Mouse (Mus musculus) MEL (cell line): ENCODE results near the gene Map3k6. TPM values are rescaled to one million over a fixed set of nuclear protein-coding genes. Genes with fewer than 3 reads are reported as not detected.

Source experiments
- DNase-seq: peaks from one replicate; pipeline ENCODE4 v3.0.0; 2011; ENCODE audit warnings: low read depth, low spot score
- H3K27ac ChIP-seq: 2 replicates; pipeline ENCODE4 v1.5.1; 2012; ENCODE audit warnings: low read depth, mild to moderate bottlenecking, control low read depth, low read length, moderate library complexity; ENCODE audit not compliant: control insufficient read depth
- H3K27me3 ChIP-seq, 2 experiments: fragments of 150-350 bp in 1 of 2; sonication (generic) in 1 of 2; 2 replicates each; pipeline ENCODE4 v1.6.1; 2012; ENCODE audit warnings: low read length in 2 of 2, mild to moderate bottlenecking in 2 of 2, improper control_type of control experiment in 1 of 2, moderate library complexity in 1 of 2; ENCODE audit not compliant: insufficient read depth in 2 of 2, control insufficient read depth in 1 of 2
- H3K36me3 ChIP-seq, 2 experiments: 2 replicates each; pipeline ENCODE4 v1.6.1; 2012 to 2014; ENCODE audit warnings: low read length in 2 of 2, improper control_type of control experiment in 1 of 2, inconsistent platforms in 1 of 2, mild to moderate bottlenecking in 1 of 2; ENCODE audit not compliant: insufficient read depth in 2 of 2, control insufficient read depth in 1 of 2
- H3K4me1 ChIP-seq, 2 experiments: fragments of 150-350 bp in 1 of 2; sonication (generic) in 1 of 2; 2 replicates each; pipeline ENCODE4 v1.6.1; 2012; ENCODE audit warnings: low read length in 2 of 2, improper control_type of control experiment in 1 of 2, mild to moderate bottlenecking in 1 of 2; ENCODE audit not compliant: insufficient read depth in 2 of 2, control insufficient read depth in 1 of 2
- H3K4me3 ChIP-seq, 2 experiments: fragments of 150-350 bp in 1 of 2; sonication (generic) in 1 of 2; 2 replicates each; pipeline ENCODE4 v1.5.1; 2012; ENCODE audit warnings: low read depth in 2 of 2, low read length in 2 of 2, mild to moderate bottlenecking in 2 of 2, moderate library complexity in 2 of 2, control low read depth in 1 of 2, improper control_type of control experiment in 1 of 2; ENCODE audit not compliant: control insufficient read depth in 1 of 2, insufficient read depth in 1 of 2
- H3K79me2 ChIP-seq: 2 replicates; pipeline ENCODE4 v1.6.1; 2012; ENCODE audit warnings: mild to moderate bottlenecking, low read length, moderate library complexity; ENCODE audit not compliant: control insufficient read depth, poor library complexity, insufficient read depth
- H3K9ac ChIP-seq: 2 replicates; pipeline ENCODE4 v1.6.1; 2012; ENCODE audit warnings: low read depth, mild to moderate bottlenecking, control low read depth, low read length, moderate library complexity; ENCODE audit not compliant: control insufficient read depth, poor library complexity, severe bottlenecking
- H3K9me3 ChIP-seq: fragments of 150-350 bp; sonication (generic); replicated peaks from 2 replicates; pipeline ENCODE4 v1.6.1; 2012; ENCODE audit warnings: mild to moderate bottlenecking, low read length, improper control_type of control experiment, moderate library complexity; ENCODE audit not compliant: insufficient read depth
- BHLHE40 ChIP-seq: IDR thresholded peaks from 2 replicates; pipeline ENCODE4 v1.6.1; 2012; ENCODE audit warnings: low read depth, mild to moderate bottlenecking, inconsistent platforms, low read length, improper control_type of control experiment, borderline replicate concordance
- CHD1 ChIP-seq: IDR thresholded peaks from 2 replicates; pipeline ENCODE4 v1.6.1; 2012; ENCODE audit warnings: low read depth, mild to moderate bottlenecking, inconsistent platforms, low read length, improper control_type of control experiment
- CHD2 ChIP-seq: IDR thresholded peaks from 2 replicates; pipeline ENCODE4 v1.6.1; 2011; ENCODE audit warnings: low read length, improper control_type of control experiment
- CTCF ChIP-seq, 3 experiments: IDR thresholded peaks in 2 of 3; conservative IDR thresholded peaks in 1 of 3; 2 replicates each; pipeline ENCODE4 v1.5.1; 2011 to 2012; ENCODE audit warnings: low read length in 3 of 3, low read depth in 2 of 3, mild to moderate bottlenecking in 2 of 3, improper control_type of control experiment in 1 of 3, inconsistent platforms in 1 of 3, mixed read lengths in 1 of 3, moderate library complexity in 1 of 3; ENCODE audit not compliant: control insufficient read depth in 1 of 3, insufficient read depth in 1 of 3, poor library complexity in 1 of 3, severe bottlenecking in 1 of 3
- E2F4 ChIP-seq: IDR thresholded peaks from 2 replicates; pipeline ENCODE4 v1.6.1; 2011; ENCODE audit warnings: low read depth, low read length, improper control_type of control experiment, borderline replicate concordance
- ELF1 ChIP-seq: IDR thresholded peaks from 2 replicates; pipeline ENCODE4 v1.6.1; 2014; ENCODE audit warnings: low read depth, mild to moderate bottlenecking, inconsistent platforms, low read length, improper control_type of control experiment, moderate library complexity
- EP300 ChIP-seq, 2 experiments: IDR thresholded peaks; 2 replicates each; pipeline ENCODE4 v1.6.1; 2011; ENCODE audit warnings: improper control_type of control experiment in 2 of 2, low read length in 2 of 2, low read depth in 1 of 2, mild to moderate bottlenecking in 1 of 2
- ETS1 ChIP-seq: IDR thresholded peaks from 2 replicates; pipeline ENCODE4 v1.6.1; 2012; ENCODE audit warnings: low read depth, mild to moderate bottlenecking, inconsistent platforms, low read length, improper control_type of control experiment, moderate library complexity
- GABPA ChIP-seq: IDR thresholded peaks from 2 replicates; pipeline ENCODE4 v1.6.1; 2012; ENCODE audit warnings: low read depth, mild to moderate bottlenecking, inconsistent platforms, low read length, improper control_type of control experiment, moderate library complexity
- MAX ChIP-seq: IDR thresholded peaks from 2 replicates; pipeline ENCODE4 v1.6.1; 2011; ENCODE audit warnings: low read length, improper control_type of control experiment
- MAZ ChIP-seq: IDR thresholded peaks from 2 replicates; pipeline ENCODE4 v1.6.1; 2012; ENCODE audit warnings: low read depth, mild to moderate bottlenecking, inconsistent platforms, low read length, improper control_type of control experiment
- MEF2A ChIP-seq: IDR thresholded peaks from 2 replicates; pipeline ENCODE4 v1.6.1; 2014; ENCODE audit warnings: low read depth, mild to moderate bottlenecking, inconsistent platforms, low read length, improper control_type of control experiment; ENCODE audit not compliant: poor library complexity, insufficient replicate concordance, severe bottlenecking; ENCODE audit errors: extremely low read depth
- MXI1 ChIP-seq: IDR thresholded peaks from 2 replicates; pipeline ENCODE4 v1.6.1; 2011; ENCODE audit warnings: mild to moderate bottlenecking, low read depth, low read length, improper control_type of control experiment
- MYC ChIP-seq: IDR thresholded peaks from 2 replicates; pipeline ENCODE4 v1.6.1; 2011; ENCODE audit warnings: low read depth, mild to moderate bottlenecking, low read length, improper control_type of control experiment, moderate library complexity
- NELFE ChIP-seq: IDR thresholded peaks from 2 replicates; pipeline ENCODE4 v1.6.1; 2011; ENCODE audit warnings: low read depth, low read length, improper control_type of control experiment
- NRF1 ChIP-seq: IDR thresholded peaks from 2 replicates; pipeline ENCODE4 v1.6.1; 2014; ENCODE audit warnings: low read depth, mild to moderate bottlenecking, inconsistent platforms, low read length, improper control_type of control experiment, moderate library complexity; ENCODE audit not compliant: poor library complexity, insufficient read depth, severe bottlenecking
- POLR2A ChIP-seq, 2 experiments: IDR thresholded peaks; 2 replicates each; pipeline ENCODE4 v1.6.1; 2011 to 2012; ENCODE audit warnings: low read length in 2 of 2, mild to moderate bottlenecking in 2 of 2, control low read depth in 1 of 2, improper control_type of control experiment in 1 of 2, low read depth in 1 of 2, moderate library complexity in 1 of 2; ENCODE audit not compliant: control insufficient read depth in 1 of 2, insufficient read depth in 1 of 2, poor library complexity in 1 of 2
- POLR2AphosphoS2 ChIP-seq: IDR thresholded peaks from 2 replicates; pipeline ENCODE4 v1.6.1; 2011; ENCODE audit warnings: low read length, improper control_type of control experiment
- POLR2AphosphoS5 ChIP-seq: IDR thresholded peaks from 2 replicates; pipeline ENCODE4 v1.6.1; 2012; ENCODE audit warnings: low read depth, borderline replicate concordance, mild to moderate bottlenecking, inconsistent platforms, low read length, moderate library complexity, mixed read lengths
- RAD21 ChIP-seq: IDR thresholded peaks from 2 replicates; pipeline ENCODE4 v1.6.1; 2011; ENCODE audit warnings: mild to moderate bottlenecking, low read depth, low read length, improper control_type of control experiment
- SIN3A ChIP-seq: IDR thresholded peaks from 2 replicates; pipeline ENCODE4 v1.6.1; 2012; ENCODE audit warnings: low read length, improper control_type of control experiment, inconsistent platforms
- SMC3 ChIP-seq: IDR thresholded peaks from 2 replicates; pipeline ENCODE4 v1.6.1; 2011; ENCODE audit warnings: low read depth, low read length, improper control_type of control experiment
- TBP ChIP-seq: IDR thresholded peaks from 2 replicates; pipeline ENCODE4 v1.8.0; 2011; ENCODE audit warnings: low read depth, low read length, improper control_type of control experiment
- TCF12 ChIP-seq: IDR thresholded peaks from 2 replicates; pipeline ENCODE4 v1.6.1; 2014; ENCODE audit warnings: low read depth, mild to moderate bottlenecking, inconsistent platforms, low read length, improper control_type of control experiment, moderate library complexity
- USF1 ChIP-seq: IDR thresholded peaks from 2 replicates; pipeline ENCODE4 v1.6.1; 2014; ENCODE audit warnings: low read depth, mild to moderate bottlenecking, inconsistent platforms, low read length, improper control_type of control experiment, moderate library complexity
- USF2 ChIP-seq, 2 experiments: IDR thresholded peaks; 2 replicates each; pipeline ENCODE4 v1.6.1; 2011 to 2012; ENCODE audit warnings: improper control_type of control experiment in 2 of 2, low read length in 2 of 2, borderline replicate concordance in 1 of 2, inconsistent platforms in 1 of 2, low read depth in 1 of 2, mild to moderate bottlenecking in 1 of 2; ENCODE audit not compliant: insufficient read depth in 1 of 2
- ZC3H11A ChIP-seq: IDR thresholded peaks from 2 replicates; pipeline ENCODE4 v1.6.1; 2012; ENCODE audit warnings: low read depth, mild to moderate bottlenecking, inconsistent platforms, low read length, improper control_type of control experiment
- ZMIZ1 ChIP-seq: IDR thresholded peaks from 2 replicates; pipeline ENCODE4 v1.6.1; 2012; ENCODE audit warnings: low read depth, mild to moderate bottlenecking, inconsistent platforms, low read length, improper control_type of control experiment, moderate library complexity
- ZNF384 ChIP-seq: IDR thresholded peaks from 2 replicates; pipeline ENCODE4 v1.6.1; 2012; ENCODE audit warnings: low read depth, mild to moderate bottlenecking, inconsistent platforms, low read length, improper control_type of control experiment
- polyA plus RNA-seq, 2 experiments: library from polyadenylated mRNA; stranded (reverse) in 1 of 2; unstranded in 1 of 2; fragments of >175 nt in 1 of 2; fragments of >200 nt in 1 of 2; gene quantifications; 2 replicates each; pipeline versions ENCODE4 v1.2.1 to v1.2.4; 2012; ENCODE audit warnings: low replicate concordance in 2 of 2, low read depth in 1 of 2; ENCODE audit not compliant: insufficient read length in 2 of 2, insufficient read depth in 1 of 2, missing spikeins in 1 of 2
- total RNA-seq: library from RNA; depleted of rRNA; stranded (reverse); fragments of 300-350 nt; gene quantifications from 2 replicates; pipeline ENCODE4 v1.2.3, GENCODE M21; 2012

Gene Map3k6
- total and polyA plus RNA-seq, 3 experiments: 19.1 to 21.9 TPM; not detected in 1

DNA sequence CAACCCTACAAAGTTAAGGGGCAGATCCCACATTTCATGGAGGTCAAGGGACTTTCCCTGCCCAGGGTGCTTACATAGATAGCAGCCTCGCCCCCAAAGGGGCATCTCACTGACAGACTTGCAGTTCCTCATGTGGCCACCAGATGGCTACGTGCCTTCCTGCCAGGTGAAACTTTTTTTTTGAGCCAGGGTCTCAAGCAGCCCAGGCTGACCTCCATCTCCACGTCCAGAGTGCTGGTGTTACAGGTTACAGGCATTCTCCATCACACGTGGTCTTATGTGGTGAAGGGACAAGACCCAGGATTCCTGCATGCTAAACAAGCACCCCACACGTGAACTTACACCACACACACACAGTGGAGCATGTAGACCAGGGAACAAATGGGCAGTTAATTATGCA, 23.0 kb upstream of the Map3k6 start:
- Histone ChIP-seq H3K9me3 (no peaks in the 10 kb centered on the region), H3K4me1 (peaks cover 10 to 24% of the 10 kb centered on the region in 2 experiments), H3K27me3 (no peaks in the 10 kb centered on the region), H3K79me2 (no peaks in the 10 kb centered on the region), H3K9ac (no peak overlapping the region), H3K4me3 (peak overlapping the region; percentile 7 to 30; a peak in 1 of 4 replicates), H3K27ac (no peak overlapping the region), H3K36me3 (peaks cover 0 to 14% of the 10 kb centered on the region in 2 experiments; a peak in 2 of 4 replicates)
- TF ChIP-seq MEF2A: no peak
- TF ChIP-seq SMC3: peak; percentile 90
- 0 out of 2 replicates have a peak, but pooled peaks have one; percentile 31 for TF ChIP-seq SIN3A
- no peak for TF ChIP-seq POLR2AphosphoS5
- peak; percentile 61 for TF ChIP-seq RAD21
- TF ChIP-seq TCF12: no peak
- peak; percentile 83 to 97 (median 87) for TF ChIP-seq CTCF (IDR thresholded peaks at IDR 0.05 in 2 of 3, conservative IDR thresholded peaks at IDR 0.05 in 1 of 3; ENCODE audit: control insufficient read depth in 1 of 3, insufficient read depth in 1 of 3, low read depth in 2 of 3, low read length in 3 of 3, poor library complexity in 1 of 3, severe bottlenecking in 1 of 3)
- TF ChIP-seq POLR2A (IDR thresholded peaks at IDR 0.05; ENCODE audit: control insufficient read depth in 1 of 2, insufficient read depth in 1 of 2, low read depth in 1 of 2, low read length in 2 of 2, poor library complexity in 1 of 2): no peak
- no peak for TF ChIP-seq MAZ
- TF ChIP-seq E2F4: no peak
- TF ChIP-seq GABPA: no peak
- TF ChIP-seq TBP: no peak
- peak; percentile 71 for TF ChIP-seq MAX
- peak; percentile 61 for TF ChIP-seq ZC3H11A
- no peak for TF ChIP-seq CHD1
- no peak for TF ChIP-seq ETS1
- no peak for TF ChIP-seq NELFE
- TF ChIP-seq ZMIZ1: no peak
- no peak for TF ChIP-seq ELF1
- peak; percentile 49; the same call in 1 of the 2 replicates for TF ChIP-seq MXI1
- TF ChIP-seq NRF1: no peak
- no peak for TF ChIP-seq POLR2AphosphoS2
- TF ChIP-seq USF2 (IDR thresholded peaks at IDR 0.05; ENCODE audit: borderline replicate concordance in 1 of 2, insufficient read depth in 1 of 2, low read depth in 1 of 2, low read length in 2 of 2): no peak
- no peak for TF ChIP-seq CHD2
- no peak for TF ChIP-seq BHLHE40
- TF ChIP-seq MYC: peak; percentile 36; the same call in 1 of the 2 replicates
- TF ChIP-seq USF1: peak; percentile 67
- peak; percentile 92 for TF ChIP-seq ZNF384
- TF ChIP-seq EP300 (IDR thresholded peaks at IDR 0.05; ENCODE audit: low read depth in 1 of 2, low read length in 2 of 2): no peak
- peak; percentile 75 for DNase-seq
